Mouse (Mus musculus) heart, embryonic 11.5 days (tissue): ENCODE measurements around the gene Lef1. TPM values are rescaled to one million over a fixed set of nuclear protein-coding genes. Genes with fewer than 3 reads are reported as not detected.

Experiments used
- ATAC-seq: fragments of 200-750 bp; cut with Nextera tagmentation; replicated peaks from 2 replicates; pipeline ENCODE4 v1.8.0; 2017; ENCODE audit warnings: moderate library complexity; ENCODE audit not compliant: insufficient number of reproducible peaks, low FRiP score, low TSS enrichment
- H3K27ac ChIP-seq: fragments of 300-500 bp; sonication (generic); 2 replicates; pipeline ENCODE4 v1.5.1; 2014; ENCODE audit warnings: mild to moderate bottlenecking, low read depth, low read length
- H3K27me3 ChIP-seq: fragments of 300-500 bp; sonication (generic); 2 replicates; pipeline ENCODE4 v1.6.1; 2014; ENCODE audit warnings: mild to moderate bottlenecking, low read length, mixed read lengths; ENCODE audit not compliant: control insufficient read depth, insufficient read depth
- H3K36me3 ChIP-seq: fragments of 300-500 bp; sonication (generic); 2 replicates; pipeline ENCODE4 v1.6.1; 2014; ENCODE audit warnings: mild to moderate bottlenecking, low read length, moderate library complexity, mixed read lengths; ENCODE audit not compliant: control insufficient read depth, insufficient read depth
- H3K4me1 ChIP-seq: fragments of 300-500 bp; sonication (generic); 2 replicates; pipeline ENCODE4 v1.6.1; 2014; ENCODE audit warnings: low read length; ENCODE audit not compliant: control insufficient read depth, insufficient read depth
- H3K4me2 ChIP-seq: fragments of 300-500 bp; sonication (generic); 2 replicates; pipeline ENCODE4 v1.6.1; 2014; ENCODE audit warnings: mild to moderate bottlenecking, moderate library complexity
- H3K4me3 ChIP-seq: fragments of 300-500 bp; sonication (generic); 2 replicates; pipeline ENCODE4 v1.5.1; 2014; ENCODE audit warnings: low read depth, low read length
- H3K9ac ChIP-seq: fragments of 300-500 bp; sonication (generic); 2 replicates; pipeline ENCODE4 v1.6.1; 2014; ENCODE audit warnings: mild to moderate bottlenecking, low read depth, low read length, moderate library complexity
- H3K9me3 ChIP-seq: fragments of 300-500 bp; sonication (generic); replicated peaks from 2 replicates; pipeline ENCODE4 v1.6.1; 2016; ENCODE audit warnings: low read length; ENCODE audit not compliant: control insufficient read depth
- WGBS: fragments of 180-500 bp; shearing (Covaris S2); extraction: QIAGEN DNeasy Blood & Tissue Kit; methylation state at CpG from one replicate; pipeline ENCODE4 v1.1.7; 2014; ENCODE audit not compliant: insufficient replicate concordance; 5-methylcytosine and 5-hydroxymethylcytosine counted together
- polyA plus RNA-seq: library from polyadenylated mRNA; unstranded; fragments of >200 nt; fragmentation: Nextera tagmentation; extraction: Ambion mirVana; gene quantifications from 2 replicates; pipeline ENCODE4 v1.2.1, GENCODE M21; 2014

Gene Lef1
- polyA plus RNA-seq, 1 experiment from 2014 or later = 19.6 TPM

- WGBS = 73% methylated on average over 9 of the region's 9 CpGs
- no peak overlapping the region for H3K9ac ChIP-seq
- H3K4me2 ChIP-seq = no peak overlapping the region
- no peak overlapping the region for H3K27ac ChIP-seq
- H3K36me3 ChIP-seq = no peaks in the 10 kb centered on the region; the same call in 1 of the 2 replicates
- H3K27me3 ChIP-seq = no peaks in the 10 kb centered on the region
- H3K4me1 ChIP-seq = peaks cover 4% of the 10 kb centered on the region; the same call in 1 of the 2 replicates
- H3K9me3 ChIP-seq = no peaks in the 10 kb centered on the region
- no peak overlapping the region for H3K4me3 ChIP-seq
- no peak for ATAC-seq
These were observed 103.9 kb downstream of the Lef1 start for GRCm38 (mm10) chr3:131214060-131214658.

GRCm38 (mm10) chr3:131214841-131215240 is 104.6 kb downstream of the Lef1 start:
- no peak for ATAC-seq

GRCm38 (mm10) chr3:131218636-131219390 is 108.5 kb downstream of the Lef1 start:
- Histone ChIP-seq H3K9ac (no peak overlapping the region), H3K9me3 (no peaks in the 10 kb centered on the region), H3K27me3 (no peaks in the 10 kb centered on the region), H3K36me3 (no peaks in the 10 kb centered on the region; the same call in 1 of the 2 replicates), H3K4me1 (no peaks in the 10 kb centered on the region; the same call in 1 of the 2 replicates), H3K4me2 (no peak overlapping the region), H3K27ac (no peak overlapping the region), H3K4me3 (no peak overlapping the region)
- WGBS = 79% methylated on average over 14 of the region's 14 CpGs
- no peak for ATAC-seq

More at GRCm38 (mm10) chr3:131214841-131215240, 104.6 kb downstream of the Lef1 start:
- H3K27me3 ChIP-seq = no peaks in the 10 kb centered on the region
- H3K4me3 ChIP-seq = no peak overlapping the region
- no peak overlapping the region for H3K27ac ChIP-seq
- H3K4me2 ChIP-seq = no peak overlapping the region
- H3K36me3 ChIP-seq = no peaks in the 10 kb centered on the region; the same call in 1 of the 2 replicates
- H3K4me1 ChIP-seq = peaks cover 4% of the 10 kb centered on the region; the same call in 1 of the 2 replicates
- 58% methylated on average over 9 of the region's 9 CpGs for WGBS
- no peaks in the 10 kb centered on the region for H3K9me3 ChIP-seq
- no peak overlapping the region for H3K9ac ChIP-seq

GRCm38 (mm10) chr3:131228083-131228482 is 117.8 kb downstream of the Lef1 start:
- H3K27me3 ChIP-seq = no peaks in the 10 kb centered on the region
- ATAC-seq = no peak
- H3K9ac ChIP-seq = no peak overlapping the region
- H3K9me3 ChIP-seq = no peaks in the 10 kb centered on the region
- H3K27ac ChIP-seq = no peak overlapping the region
- no peak overlapping the region for H3K4me3 ChIP-seq
- no peak overlapping the region for H3K4me2 ChIP-seq
- H3K4me1 ChIP-seq = no peaks in the 10 kb centered on the region
- no peaks in the 10 kb centered on the region for H3K36me3 ChIP-seq
- 71% methylated on average over 6 of the region's 6 CpGs for WGBS

- WGBS = 72% methylated on average over 6 of the region's 6 CpGs
- H3K4me3 ChIP-seq = no peak overlapping the region
- peaks cover 7% of the 10 kb centered on the region; the same call in 1 of the 2 replicates for H3K36me3 ChIP-seq
- ATAC-seq = no peak
- no peak overlapping the region for H3K9ac ChIP-seq
- no peaks in the 10 kb centered on the region for H3K9me3 ChIP-seq
- H3K27me3 ChIP-seq = no peaks in the 10 kb centered on the region
- H3K4me2 ChIP-seq = no peak overlapping the region
- no peak overlapping the region for H3K27ac ChIP-seq
- no peaks in the 10 kb centered on the region for H3K4me1 ChIP-seq
These were observed 126.8 kb downstream of the Lef1 start for GRCm38 (mm10) chr3:131237061-131237460.

- H3K4me2 ChIP-seq = no peak overlapping the region
- H3K4me3 ChIP-seq = no peak overlapping the region
- H3K9me3 ChIP-seq = no peaks in the 10 kb centered on the region
- peaks cover 7% of the 10 kb centered on the region; the same call in 1 of the 2 replicates for H3K36me3 ChIP-seq
- no peaks in the 10 kb centered on the region for H3K4me1 ChIP-seq
- no peak overlapping the region for H3K27ac ChIP-seq
- WGBS = 54% methylated on average over 19 of the region's 19 CpGs
- ATAC-seq = peak; percentile 11; the same call in 1 of the 2 replicates
- no peaks in the 10 kb centered on the region for H3K27me3 ChIP-seq
- H3K9ac ChIP-seq = no peak overlapping the region
These were observed 127.7 kb downstream of the Lef1 start for GRCm38 (mm10) chr3:131237785-131238633.

GRCm38 (mm10) chr3:131245766-131246578 is 135.7 kb downstream of the Lef1 start:
- no peak for ATAC-seq
- no peak overlapping the region; the same call in 1 of the 2 replicates for H3K27ac ChIP-seq
- WGBS = 53% methylated on average over 11 of the region's 11 CpGs

More at GRCm38 (mm10) chr3:131245766-131246578, 135.7 kb downstream of the Lef1 start:
- Histone ChIP-seq H3K27me3 (no peaks in the 10 kb centered on the region), H3K4me2 (no peak overlapping the region), H3K9ac (no peak overlapping the region), H3K9me3 (no peaks in the 10 kb centered on the region), H3K36me3 (peaks cover 9% of the 10 kb centered on the region), H3K4me3 (no peak overlapping the region), H3K4me1 (peaks cover 8% of the 10 kb centered on the region)
